Mouse (Mus musculus): ENCODE measurements around the gene Tmem259. TPM values are rescaled to one million over a fixed set of nuclear protein-coding genes. Genes with fewer than 3 reads are reported as not detected.
A peak's percentile ranks its signal among the peaks of the same experiment; 100 is the strongest.

Tmem259 gene
- total RNA-seq, 2 experiments from 2014 or later: 125 to 131 TPM

DNA sequence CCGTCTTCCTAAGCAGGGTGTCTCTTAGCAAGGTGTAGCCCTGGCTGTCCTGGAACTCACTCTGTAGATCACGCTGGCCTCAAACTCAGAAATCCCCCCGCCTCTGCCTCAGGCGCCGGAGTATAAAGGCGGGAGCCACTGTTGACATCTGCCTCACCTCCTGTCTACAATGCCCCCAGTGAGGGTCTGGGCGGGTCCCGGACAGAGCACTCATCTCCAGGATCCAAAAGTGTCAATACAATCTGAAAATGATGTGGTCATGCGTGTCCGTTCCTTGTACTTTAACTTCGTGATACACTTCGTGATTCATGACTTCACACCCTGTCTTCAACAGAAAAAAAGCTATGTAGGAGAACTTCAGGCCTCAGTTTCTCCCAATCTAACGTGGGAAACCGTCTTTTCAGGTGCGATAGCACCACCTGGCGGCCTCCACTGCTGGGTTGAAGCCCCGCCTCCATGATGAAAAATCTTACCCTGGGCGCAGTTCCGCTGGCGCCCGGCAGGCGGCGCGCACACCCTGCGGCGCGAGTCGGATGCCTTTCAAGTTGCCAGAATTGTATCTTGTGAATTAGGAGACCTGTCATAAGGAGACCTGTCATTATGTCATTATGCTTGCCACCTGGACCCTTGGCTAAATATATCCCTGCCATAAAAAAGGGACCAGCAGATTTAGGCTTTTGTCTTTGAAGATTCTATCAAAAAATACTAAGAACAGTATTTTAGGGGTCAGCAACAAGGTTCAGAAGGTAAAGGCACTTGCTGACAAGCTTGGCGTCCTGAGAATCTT lies 58.9 kb downstream of the Tmem259 start:
- peak; percentile 97 to 99 for DNase-seq (ENCODE audit: extremely low spot score in 1 of 2, low spot score in 1 of 2)

Other genes starting within 250 kb of the Tmem259 start
- gene Polrmt, start 237.7 kb downstream of the Tmem259 start, total RNA-seq (2021): 10 to 100 TPM; 39.2 to 44.6 TPM
- 1 to 10 TPM; 1.0 to 1.5 TPM for gene Fgf22, start 229.3 kb downstream of the Tmem259 start, total RNA-seq (2021)
- gene Rnf126, start 217.4 kb downstream of the Tmem259 start, total RNA-seq (2021): 10 to 100 TPM; 82.7 to 92.9 TPM
- 1 to 10 TPM; 1.2 to 2.1 TPM for gene Fstl3, start 207.1 kb downstream of the Tmem259 start, total RNA-seq (2021)
- gene Prss57, start 193.4 kb downstream of the Tmem259 start, total RNA-seq (2021): under 1 TPM; 0.30 to 0.33 TPM
- gene Palm, start 190.8 kb downstream of the Tmem259 start, total RNA-seq (2021): 100 to 1,000 TPM; 307 to 325 TPM
- under 1 TPM; 0.66 to 0.89 TPM for gene Misp, start 163.3 kb downstream of the Tmem259 start, total RNA-seq (2021)
- 10 to 100 TPM; 44.0 to 66.0 TPM for gene Ptbp1, start 129.9 kb downstream of the Tmem259 start, total RNA-seq (2021)
- 1 to 10 TPM; 1.1 to 1.4 TPM for gene Prtn3, start 109.9 kb downstream of the Tmem259 start, total RNA-seq (2021)
- gene Plppr3, start 109.7 kb downstream of the Tmem259 start, total RNA-seq (2021): 10 to 100 TPM; 32.4 to 34.4 TPM
- not detected for gene Elane, start 98.1 kb downstream of the Tmem259 start, total RNA-seq (2021)
- gene Cfd, start 93.5 kb downstream of the Tmem259 start, total RNA-seq (2021): not detected
- gene Med16, start 75.4 kb downstream of the Tmem259 start, total RNA-seq (2021): 10 to 100 TPM; 55.5 to 56.2 TPM
- not detected for gene Gm26602, start 73.5 kb downstream of the Tmem259 start, total RNA-seq (2021)
- gene Kiss1r, start 67.4 kb downstream of the Tmem259 start, total RNA-seq (2021): 1 to 10 TPM; 6.6 to 6.7 TPM
- 100 to 1,000 TPM; 428 to 450 TPM for gene R3hdm4, start 63.1 kb downstream of the Tmem259 start, total RNA-seq (2021)
- 1 to 10 TPM; 4.6 to 6.9 TPM for gene Arid3a, start 57.3 kb downstream of the Tmem259 start, total RNA-seq (2021)
- 10 to 100 TPM; 42.9 to 45.8 TPM for gene Wdr18, start 24.2 kb downstream of the Tmem259 start, total RNA-seq (2021)
- gene Grin3b, start 13.6 kb downstream of the Tmem259 start, total RNA-seq (2021): under 1 TPM; 0.12 to 0.15 TPM
- gene Cnn2, start 4.3 kb upstream of the Tmem259 start, total RNA-seq (2021): 1 to 10 TPM; 5.8 to 6.0 TPM
- 10 to 100 TPM in 1 of 2 experiments, 1 to 10 TPM in 1; 9.6 to 10.2 TPM for gene Abca7, start 12.2 kb upstream of the Tmem259 start, total RNA-seq (2021)
- gene Arhgap45, start 32.3 kb upstream of the Tmem259 start, total RNA-seq (2021): 1 to 10 TPM; 3.3 to 4.3 TPM
- 10 to 100 TPM; 86.6 to 91.0 TPM for gene Polr2e, start 55.5 kb upstream of the Tmem259 start, total RNA-seq (2021)
- 100 to 1,000 TPM; 486 to 515 TPM for gene Gpx4, start 62.8 kb upstream of the Tmem259 start, total RNA-seq (2021)
- gene Sbno2, start 121.2 kb upstream of the Tmem259 start, total RNA-seq (2021): 10 to 100 TPM; 14.5 to 22.0 TPM
- 10 to 100 TPM; 89.1 to 94.3 TPM for gene Stk11, start 131.5 kb upstream of the Tmem259 start, total RNA-seq (2021)
- 100 to 1,000 TPM; 338 to 391 TPM for gene Atp5d, start 154.3 kb upstream of the Tmem259 start, total RNA-seq (2021)
- 100 to 1,000 TPM; 399 to 401 TPM for gene Cbarp, start 156.5 kb upstream of the Tmem259 start, total RNA-seq (2021)
- gene Midn, start 163.9 kb upstream of the Tmem259 start, total RNA-seq (2021): 10 to 100 TPM; 61.4 to 82.4 TPM
- 10 to 100 TPM; 69.5 to 97.5 TPM for gene Cirbp, start 181.7 kb upstream of the Tmem259 start, total RNA-seq (2021)
- gene 1600002K03Rik, start 188.6 kb upstream of the Tmem259 start, total RNA-seq (2021): 1 to 10 TPM; 5.8 to 6.2 TPM
- 10 to 100 TPM; 11.9 to 12.7 TPM for gene Efna2, start 195.2 kb upstream of the Tmem259 start, total RNA-seq (2021)
- 10 to 100 TPM; 39.5 to 48.9 TPM for gene Mum1, start 242.1 kb upstream of the Tmem259 start, total RNA-seq (2021)